Mouse (Mus musculus) erythroblast, embryonic 14.5 days (primary cell): ENCODE data around the gene Trpv3.

ENCODE experiments used
- GATA1 ChIP-seq: IDR thresholded peaks from 2 replicates; pipeline ENCODE4 v1.6.1; 2012; ENCODE audit warnings: low read length, inconsistent platforms, mixed read lengths
- TAL1 ChIP-seq: IDR thresholded peaks from 3 replicates; pipeline ENCODE4 v1.6.1; 2012; ENCODE audit warnings: low read length, inconsistent platforms, mixed read lengths

DNA sequence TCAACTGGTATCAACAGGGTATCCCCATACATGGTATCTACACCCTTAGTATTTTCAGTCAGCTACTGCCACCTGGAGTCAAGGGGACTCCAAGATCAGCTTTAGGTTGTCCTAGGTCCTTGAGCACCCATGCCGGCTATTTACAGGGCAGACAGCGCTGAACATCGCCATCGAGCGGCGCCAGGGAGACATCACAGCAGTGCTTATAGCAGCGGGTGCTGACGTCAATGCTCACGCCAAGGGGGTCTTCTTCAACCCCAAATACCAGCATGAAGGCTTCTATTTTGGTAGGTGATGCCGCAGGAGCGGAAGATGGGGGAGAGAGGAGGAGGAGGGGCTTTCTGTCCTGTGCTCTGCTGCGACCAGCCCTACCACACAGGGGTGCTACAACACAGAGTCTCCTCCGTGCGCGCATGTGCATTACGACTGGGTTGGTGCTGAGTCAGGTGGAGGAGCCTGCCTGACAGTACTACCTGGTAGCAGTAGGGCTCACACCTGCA lies 14.4 kb downstream of the Trpv3 start:
- TF ChIP-seq TAL1, result no peak
- TF ChIP-seq GATA1, result no peak
